Mouse (Mus musculus) midbrain, embryonic 15.5 days (tissue): ENCODE measurements at regions not wholly inside any gene's neighbourhood (a gene's known extent, or its start where the extent isn't known, plus 50 kb on each side); places are given as distances from the start of the nearest gene placed in this dataset.

Source experiments
- ATAC-seq: fragments of 200-750 bp; cut with Nextera tagmentation; replicated peaks from 2 replicates; pipeline ENCODE4 v1.8.0; 2017; ENCODE audit warnings: moderate TSS enrichment
- H3K27ac ChIP-seq: fragments of 300-500 bp; sonication (generic); 2 replicates; pipeline ENCODE4 v1.5.1; 2015; ENCODE audit warnings: mild to moderate bottlenecking, inconsistent platforms
- H3K27me3 ChIP-seq: fragments of 300-500 bp; sonication (generic); replicated peaks from 2 replicates; pipeline ENCODE4 v1.6.1; 2015; ENCODE audit warnings: inconsistent platforms
- H3K36me3 ChIP-seq: fragments of 300-500 bp; sonication (generic); replicated peaks from 2 replicates; pipeline ENCODE4 v1.6.1; 2015; ENCODE audit warnings: inconsistent platforms
- H3K4me1 ChIP-seq: fragments of 300-500 bp; sonication (generic); 2 replicates; pipeline ENCODE4 v1.6.1; 2015; ENCODE audit warnings: inconsistent platforms
- H3K4me2 ChIP-seq: fragments of 300-500 bp; sonication (generic); 2 replicates; pipeline ENCODE4 v1.6.1; 2015; ENCODE audit warnings: inconsistent platforms, mild to moderate bottlenecking, moderate library complexity
- H3K4me3 ChIP-seq: fragments of 300-500 bp; sonication (generic); 2 replicates; pipeline ENCODE4 v1.5.1; 2015; ENCODE audit warnings: mild to moderate bottlenecking, inconsistent platforms
- H3K9ac ChIP-seq: fragments of 300-500 bp; sonication (generic); 2 replicates; pipeline ENCODE4 v1.6.1; 2015; ENCODE audit warnings: mild to moderate bottlenecking, inconsistent platforms
- H3K9me3 ChIP-seq: fragments of 300-500 bp; sonication (generic); 2 replicates; pipeline ENCODE4 v1.6.1; 2016; ENCODE audit warnings: inconsistent platforms
- WGBS: fragments of 180-500 bp; shearing (Covaris S2); methylation state at CpG from one replicate; pipeline ENCODE4 v1.1.7; 2015; ENCODE audit warnings: mixed read lengths; 5-methylcytosine and 5-hydroxymethylcytosine counted together

- H3K4me2 ChIP-seq = no peak overlapping the region
- H3K27ac ChIP-seq = no peak overlapping the region
- no peaks in the 10 kb centered on the region for H3K36me3 ChIP-seq
- H3K9me3 ChIP-seq = no peaks in the 10 kb centered on the region
- no peaks in the 10 kb centered on the region for H3K4me1 ChIP-seq
- no peak for ATAC-seq
- H3K27me3 ChIP-seq = no peaks in the 10 kb centered on the region
- no peak overlapping the region for H3K9ac ChIP-seq
- WGBS = 30% methylated on average over 2 of the region's 2 CpGs
- H3K4me3 ChIP-seq = no peak overlapping the region
Measured at GRCm38 (mm10) chr13:69955503-69955902, 153.3 kb downstream of the Med10 start.

- H3K4me2 ChIP-seq = no peak overlapping the region
- ATAC-seq = no peak
- no peaks in the 10 kb centered on the region for H3K4me1 ChIP-seq
- H3K27me3 ChIP-seq = no peaks in the 10 kb centered on the region
- no peaks in the 10 kb centered on the region for H3K9me3 ChIP-seq
- no peak overlapping the region for H3K27ac ChIP-seq
- H3K9ac ChIP-seq = no peak overlapping the region
- no peak overlapping the region for H3K4me3 ChIP-seq
- H3K36me3 ChIP-seq = no peaks in the 10 kb centered on the region
- 33% methylated on average over 8 of the region's 8 CpGs for WGBS
Measured at GRCm38 (mm10) chr13:69963944-69964343, 161.7 kb downstream of the Med10 start.

- H3K9me3 ChIP-seq = no peaks in the 10 kb centered on the region
- H3K4me2 ChIP-seq = no peak overlapping the region
- WGBS = 77% methylated on average over 9 of the region's 9 CpGs
- no peak overlapping the region for H3K27ac ChIP-seq
- ATAC-seq = peak; percentile 63
- H3K9ac ChIP-seq = no peak overlapping the region
- no peak overlapping the region for H3K4me3 ChIP-seq
- H3K4me1 ChIP-seq = no peaks in the 10 kb centered on the region
- no peaks in the 10 kb centered on the region for H3K27me3 ChIP-seq
- H3K36me3 ChIP-seq = no peaks in the 10 kb centered on the region
Measured at GRCm38 (mm10) chr13:69971281-69972057, 169.3 kb downstream of the Med10 start.

GRCm38 (mm10) chr13:69974835-69975234, 172.6 kb downstream of the Med10 start:
- Histone ChIP-seq H3K9me3 (no peaks in the 10 kb centered on the region), H3K4me2 (no peak overlapping the region), H3K4me3 (no peak overlapping the region), H3K27ac (no peak overlapping the region), H3K36me3 (no peaks in the 10 kb centered on the region), H3K4me1 (no peaks in the 10 kb centered on the region), H3K27me3 (no peaks in the 10 kb centered on the region), H3K9ac (no peak overlapping the region)
- ATAC-seq = no peak
- 84% methylated on average over 5 of the region's 5 CpGs for WGBS

- WGBS = 38% methylated on average over 1 of the region's 1 CpGs
- Histone ChIP-seq H3K27me3 (no peaks in the 10 kb centered on the region), H3K4me1 (peaks cover 24% of the 10 kb centered on the region), H3K4me3 (no peak overlapping the region), H3K36me3 (no peaks in the 10 kb centered on the region), H3K4me2 (no peak overlapping the region), H3K9ac (no peak overlapping the region), H3K27ac (no peak overlapping the region), H3K9me3 (no peaks in the 10 kb centered on the region)
- ATAC-seq = no peak; the same call in 1 of the 2 replicates
Measured at GRCm38 (mm10) chr13:69984159-69984558, 182.0 kb downstream of the Med10 start.

- ATAC-seq = peak; percentile 81
- peak overlapping the region; percentile 75 for H3K27ac ChIP-seq
- WGBS = 8% methylated on average over 10 of the region's 10 CpGs
- H3K4me2 ChIP-seq = peak overlapping the region; percentile 31
- H3K36me3 ChIP-seq = no peaks in the 10 kb centered on the region
- no peak overlapping the region for H3K4me3 ChIP-seq
- no peaks in the 10 kb centered on the region for H3K9me3 ChIP-seq
- no peak overlapping the region for H3K9ac ChIP-seq
- no peaks in the 10 kb centered on the region for H3K27me3 ChIP-seq
- peaks cover 32% of the 10 kb centered on the region for H3K4me1 ChIP-seq
Measured at GRCm38 (mm10) chr13:69987181-69987580, 185.0 kb downstream of the Med10 start.

GRCm38 (mm10) chr13:69988319-69988718, 186.1 kb downstream of the Med10 start:
- no peak for ATAC-seq
- H3K9me3 ChIP-seq = no peaks in the 10 kb centered on the region
- H3K4me3 ChIP-seq = no peak overlapping the region
- WGBS = 36% methylated on average over 4 of the region's 4 CpGs
- H3K4me1 ChIP-seq = peaks cover 32% of the 10 kb centered on the region
- H3K27me3 ChIP-seq = no peaks in the 10 kb centered on the region
- 0 out of 2 replicates have a peak overlapping the region, but pooled peaks have one; percentile 4 for H3K27ac ChIP-seq
- H3K36me3 ChIP-seq = no peaks in the 10 kb centered on the region
- no peak overlapping the region for H3K9ac ChIP-seq
- H3K4me2 ChIP-seq = no peak overlapping the region

GRCm38 (mm10) chr13:69991253-69991891, 189.2 kb downstream of the Med10 start:
- Histone ChIP-seq H3K36me3 (no peaks in the 10 kb centered on the region), H3K27me3 (no peaks in the 10 kb centered on the region), H3K4me1 (peaks cover 29% of the 10 kb centered on the region), H3K9me3 (no peaks in the 10 kb centered on the region), H3K4me2 (peak overlapping the region; percentile 17), H3K9ac (no peak overlapping the region), H3K4me3 (no peak overlapping the region), H3K27ac (no peak overlapping the region)
- WGBS = 22% methylated on average over 11 of the region's 11 CpGs
- peak; percentile 35 for ATAC-seq

GRCm38 (mm10) chr13:69991892-69992261, 189.7 kb downstream of the Med10 start:
- Histone ChIP-seq H3K4me1 (peaks cover 25% of the 10 kb centered on the region), H3K4me3 (no peak overlapping the region), H3K9ac (no peak overlapping the region), H3K36me3 (no peaks in the 10 kb centered on the region), H3K27ac (no peak overlapping the region), H3K27me3 (no peaks in the 10 kb centered on the region), H3K4me2 (peak overlapping the region; percentile 17), H3K9me3 (no peaks in the 10 kb centered on the region)
- 43% methylated on average over 14 of the region's 14 CpGs for WGBS
- no peak; the same call in 1 of the 2 replicates for ATAC-seq

GRCm38 (mm10) chr13:70003591-70003990, 201.4 kb downstream of the Med10 start:
- Histone ChIP-seq H3K4me3 (no peak overlapping the region), H3K27ac (no peak overlapping the region), H3K27me3 (0 out of 2 replicates have a peak, but pooled peaks cover 4% of the 10 kb centered on the region), H3K36me3 (no peaks in the 10 kb centered on the region), H3K9ac (no peak overlapping the region), H3K9me3 (no peaks in the 10 kb centered on the region), H3K4me2 (no peak overlapping the region), H3K4me1 (no peaks in the 10 kb centered on the region)
- ATAC-seq = no peak
- 86% methylated on average over 15 of the region's 15 CpGs for WGBS

- no peak overlapping the region for H3K27ac ChIP-seq
- 0 out of 2 replicates have a peak, but pooled peaks have one; percentile 42 for ATAC-seq
Measured at GRCm38 (mm10) chr13:70012123-70012522, 209.9 kb downstream of the Med10 start.

GRCm38 (mm10) chr13:70015183-70015582, 213.0 kb downstream of the Med10 start:
- Histone ChIP-seq H3K36me3 (no peaks in the 10 kb centered on the region), H3K9ac (no peak overlapping the region), H3K27ac (no peak overlapping the region), H3K27me3 (no peaks in the 10 kb centered on the region), H3K4me1 (no peaks in the 10 kb centered on the region), H3K4me2 (no peak overlapping the region), H3K4me3 (no peak overlapping the region), H3K9me3 (no peaks in the 10 kb centered on the region)
- 20% methylated on average over 4 of the region's 4 CpGs for WGBS
- ATAC-seq = no peak

More at GRCm38 (mm10) chr13:70012123-70012522, 209.9 kb downstream of the Med10 start:
- H3K4me1 ChIP-seq = no peaks in the 10 kb centered on the region
- no peak overlapping the region for H3K4me2 ChIP-seq
- 40% methylated on average over 3 of the region's 3 CpGs for WGBS
- H3K9ac ChIP-seq = no peak overlapping the region
- H3K9me3 ChIP-seq = no peaks in the 10 kb centered on the region
- no peak overlapping the region for H3K4me3 ChIP-seq
- H3K27me3 ChIP-seq = no peaks in the 10 kb centered on the region
- H3K36me3 ChIP-seq = no peaks in the 10 kb centered on the region

GRCm38 (mm10) chr13:70017535-70017934, 215.3 kb downstream of the Med10 start:
- Histone ChIP-seq H3K9me3 (no peaks in the 10 kb centered on the region), H3K4me2 (no peak overlapping the region), H3K27me3 (no peaks in the 10 kb centered on the region), H3K36me3 (no peaks in the 10 kb centered on the region), H3K4me1 (no peaks in the 10 kb centered on the region), H3K9ac (no peak overlapping the region), H3K4me3 (no peak overlapping the region), H3K27ac (no peak overlapping the region)
- ATAC-seq = no peak
- 78% methylated on average over 5 of the region's 5 CpGs for WGBS
